In the genomic region with DNA sequence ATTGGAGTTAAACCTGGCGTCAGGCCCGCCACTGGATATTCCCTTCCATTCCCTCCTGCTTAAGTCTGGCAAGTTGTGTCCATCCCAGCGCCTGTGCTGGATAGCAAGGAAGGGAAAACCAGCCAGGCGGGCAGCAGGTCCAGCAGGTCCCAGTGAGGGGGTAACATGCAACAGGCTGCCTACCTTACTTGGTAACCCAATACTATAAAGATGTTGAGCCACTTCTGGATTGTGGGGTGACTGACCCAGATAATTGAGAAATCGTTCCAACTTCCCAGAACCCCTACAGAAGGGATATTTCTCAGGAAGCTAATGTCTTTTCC, we compare ENCODE assay signal across 13 mouse cellular contexts. TPM values are rescaled to one million over a fixed set of nuclear protein-coding genes. Genes with fewer than 3 reads are reported as not detected.
DNase-seq lines count a peak whose midpoint lies in the region; ATAC-seq and TF ChIP-seq lines count a peak whose summit lies in the region.
"Had no signal": no experiment of that assay in that cellular context is flagged by ENCODE, and none has a peak within 500 bp of the region (broad histone marks: within the 10 kb centered on the region; RNA-seq: fewer than 3 reads in every experiment).

No protein-coding gene starts in this region.

- H3K4me3 ChIP-seq in kidney, postnatal 0 days (replicated peaks; ENCODE audit: low read depth, low read length), result no peak overlapping the region
- H3K4me3 ChIP-seq in forebrain, postnatal 0 days (ENCODE audit: low read depth, low read length), result no peak overlapping the region
- H3K4me3 ChIP-seq in limb, embryonic 13.5 days, result no peak overlapping the region
- no peak overlapping the region for H3K4me3 ChIP-seq in neural tube, embryonic 14.5 days (ENCODE audit: low read depth, low read length)
- H3K4me3 ChIP-seq: liver, embryonic 13.5 days had no signal

- TF ChIP-seq CTCF in kidney, postnatal 0 days (IDR thresholded peaks at IDR 0.05; ENCODE audit: low read depth), result no peak; the same call in 1 of the 2 replicates
- no peak for TF ChIP-seq CTCF in forebrain, postnatal 0 days (IDR thresholded peaks at IDR 0.05; ENCODE audit: low read depth)

- no peak overlapping the region for H3K4me2 ChIP-seq in kidney, postnatal 0 days (ENCODE audit: low read length)
- H3K4me2 ChIP-seq in forebrain, postnatal 0 days (ENCODE audit: low read depth), result peak overlapping the region; percentile 33
- peak overlapping the region; percentile 43 for H3K4me2 ChIP-seq in limb, embryonic 13.5 days (replicated peaks)
- H3K4me2 ChIP-seq in neural tube, embryonic 14.5 days (ENCODE audit: low read depth, low read length), result peak overlapping the region; percentile 27
- H3K4me2 ChIP-seq: liver, embryonic 13.5 days had no signal

- WGBS in kidney, postnatal 0 days, result 22% methylated on average over 5 of the region's 5 CpGs
- WGBS in forebrain, postnatal 0 days, result 25% methylated on average over 5 of the region's 5 CpGs
- 30% methylated on average over 5 of the region's 5 CpGs for WGBS in limb, embryonic 13.5 days
- 30% methylated on average over 5 of the region's 5 CpGs for WGBS in neural tube, embryonic 14.5 days

- peak; percentile 41; the same call in 1 of the 2 replicates for ATAC-seq in kidney, postnatal 0 days (replicated peaks; ENCODE audit: low FRiP score, low read depth)
- ATAC-seq in forebrain, postnatal 0 days, result no peak; the same call in 1 of the 2 replicates
- ATAC-seq in limb, embryonic 13.5 days (ENCODE audit: low FRiP score, low read depth), result no peak
- ATAC-seq in neural tube, embryonic 14.5 days (ENCODE audit: low read depth), result no peak
- ATAC-seq: Patski had no signal

- H3K9me3 ChIP-seq in kidney, postnatal 0 days (replicated peaks; ENCODE audit: low read length), result no peaks in the 10 kb centered on the region
- no peaks in the 10 kb centered on the region for H3K9me3 ChIP-seq in forebrain, postnatal 0 days (ENCODE audit: low read length)
- no peaks in the 10 kb centered on the region for H3K9me3 ChIP-seq in limb, embryonic 13.5 days
- no peaks in the 10 kb centered on the region for H3K9me3 ChIP-seq in neural tube, embryonic 14.5 days (ENCODE audit: control insufficient read depth, low read length)
- H3K9me3 ChIP-seq: liver, embryonic 13.5 days had no signal

- H3K27ac ChIP-seq in kidney, postnatal 0 days, result no peak overlapping the region
- no peak overlapping the region for H3K27ac ChIP-seq in forebrain, postnatal 0 days (ENCODE audit: low read depth, low read length)
- H3K27ac ChIP-seq in limb, embryonic 13.5 days, result no peak overlapping the region
- no peak overlapping the region for H3K27ac ChIP-seq in neural tube, embryonic 14.5 days (ENCODE audit: low read depth, low read length)
- H3K27ac ChIP-seq: liver, embryonic 13.5 days had no signal

- peaks cover 10% of the 10 kb centered on the region; the same call in 1 of the 2 replicates for H3K27me3 ChIP-seq in kidney, postnatal 0 days (ENCODE audit: insufficient read depth, low read length)
- H3K27me3 ChIP-seq in forebrain, postnatal 0 days (ENCODE audit: insufficient read depth, low read length), result no peaks in the 10 kb centered on the region
- H3K27me3 ChIP-seq in limb, embryonic 13.5 days, result peaks cover 19% of the 10 kb centered on the region
- H3K27me3 ChIP-seq in neural tube, embryonic 14.5 days (ENCODE audit: control insufficient read depth, insufficient read depth, low read length), result no peaks in the 10 kb centered on the region

- no peak for DNase-seq in kidney, postnatal 0 days (ENCODE audit: low spot score)
- no peak for DNase-seq in kidney, adult 8-10 months
- no peak for DNase-seq in forebrain, postnatal 0 days
- no peak for DNase-seq in ovary, postnatal 14 days (ENCODE audit: low spot score)
- DNase-seq in lung, postnatal 14 days, result no peak
- DNase-seq in gastrocnemius, adult 8-10 months (ENCODE audit: low spot score in 2 of 2), result no peak

- no peaks in the 10 kb centered on the region for H3K36me3 ChIP-seq in kidney, postnatal 0 days (ENCODE audit: insufficient read depth, low read length)
- H3K36me3 ChIP-seq in forebrain, postnatal 0 days (ENCODE audit: insufficient read depth), result no peaks in the 10 kb centered on the region
- no peaks in the 10 kb centered on the region for H3K36me3 ChIP-seq in limb, embryonic 13.5 days
- H3K36me3 ChIP-seq in neural tube, embryonic 14.5 days (ENCODE audit: control insufficient read depth, insufficient read depth, low read length), result no peaks in the 10 kb centered on the region
- H3K36me3 ChIP-seq: liver, embryonic 13.5 days had no signal

- H3K4me1 ChIP-seq in kidney, postnatal 0 days (replicated peaks; ENCODE audit: insufficient read depth, low read length), result no peaks in the 10 kb centered on the region
- H3K4me1 ChIP-seq in forebrain, postnatal 0 days (ENCODE audit: insufficient read depth), result peaks cover 7% of the 10 kb centered on the region
- H3K4me1 ChIP-seq in limb, embryonic 13.5 days, result peaks cover 32% of the 10 kb centered on the region
- peaks cover 9% of the 10 kb centered on the region; the same call in 1 of the 2 replicates for H3K4me1 ChIP-seq in neural tube, embryonic 14.5 days (ENCODE audit: control insufficient read depth, insufficient read depth, low read length)

- no peak overlapping the region for H3K9ac ChIP-seq in kidney, postnatal 0 days (ENCODE audit: low read depth, low read length)
- H3K9ac ChIP-seq in forebrain, postnatal 0 days, result no peak overlapping the region
- no peak overlapping the region for H3K9ac ChIP-seq in limb, embryonic 13.5 days
- H3K9ac ChIP-seq in neural tube, embryonic 14.5 days (replicated peaks; ENCODE audit: low read depth, low read length), result 0 out of 2 replicates have a peak overlapping the region, but pooled peaks have one; percentile 16
- H3K9ac ChIP-seq: liver, embryonic 13.5 days had no signal

RNA-seq across cellular contexts. Expression of gene Dmrtb1, which starts 9.7 kb away (rescaled TPM):
- not detected in 2 replicates for polyA plus RNA-seq in kidney, postnatal 0 days (2015; fragmentation: Nextera tagmentation; extraction: Ambion mirVana)
- 9.6 and 14.0 TPM in 2 replicates for total RNA-seq in forebrain, postnatal 0 days (2014; rRNA removed)
- polyA plus RNA-seq in forebrain, postnatal 0 days (2015; fragmentation: Nextera tagmentation; extraction: Ambion mirVana), result 13.6 and 21.7 TPM in 2 replicates
- polyA plus RNA-seq in limb, embryonic 13.5 days (2015; fragmentation: Nextera tagmentation; extraction: Ambion mirVana), result 0.14 and 0.32 TPM in 2 replicates
- polyA plus RNA-seq in neural tube, embryonic 14.5 days (2014; fragmentation: Nextera tagmentation; extraction: Ambion mirVana), result 4.5 and 8.1 TPM in 2 replicates
- total RNA-seq in gastrocnemius, adult 8-10 months (2022), result not detected
- total RNA-seq: adrenal gland, postnatal 36 days; gastrocnemius, postnatal 4 days; heart, postnatal 36 days had no signal
- polyA plus RNA-seq: liver, embryonic 13.5 days; Patski had no signal
